In the genomic region with DNA sequence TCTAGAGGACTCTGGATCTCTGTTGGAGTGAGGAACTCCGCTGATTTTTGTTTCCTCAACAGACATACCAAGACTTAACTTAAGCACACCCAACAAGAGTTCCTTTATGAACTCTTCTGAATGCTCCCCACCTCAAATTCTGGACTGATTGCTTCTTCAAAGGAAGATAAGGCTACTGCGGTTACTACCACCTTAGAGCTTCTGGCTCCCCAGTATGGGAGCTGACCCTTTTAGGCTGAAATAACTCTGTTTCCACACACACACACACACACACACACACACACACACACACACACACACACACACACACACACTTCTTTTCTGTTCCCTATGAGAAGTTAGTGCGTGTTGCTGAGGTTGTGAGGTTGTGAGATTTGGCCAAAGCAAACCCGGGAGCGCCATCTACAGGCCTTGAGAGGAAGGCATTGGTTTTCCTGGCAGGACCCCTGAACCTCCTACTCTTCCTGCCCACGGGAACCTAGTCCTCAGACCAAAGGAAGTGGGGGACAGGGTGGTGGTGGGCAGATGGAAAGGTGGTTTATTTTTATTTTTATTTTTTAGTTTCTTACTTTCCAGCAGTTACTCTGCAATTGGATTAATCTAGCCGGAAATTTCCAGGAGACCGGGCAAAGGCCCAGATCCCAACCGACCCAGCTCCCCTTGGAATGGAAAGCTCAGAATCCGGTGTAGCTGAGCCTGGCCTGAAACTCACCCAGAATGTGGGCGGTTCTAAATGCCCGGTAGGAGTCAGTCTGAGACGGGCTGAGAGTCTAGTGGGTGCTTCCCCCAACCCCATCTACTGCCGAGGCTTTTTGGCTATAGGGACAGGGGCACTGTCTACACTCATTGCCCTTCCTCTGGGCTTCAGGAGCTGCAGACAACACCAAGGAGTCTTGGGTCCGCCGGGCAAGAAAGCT, we compare ENCODE assay signal across 8 mouse cellular contexts. TPM values are rescaled to one million over a fixed set of nuclear protein-coding genes. Genes with fewer than 3 reads are reported as not detected.
A peak's percentile ranks its signal among the peaks of the same experiment; 100 is the strongest.
DNase-seq lines count a peak whose midpoint lies in the region; ATAC-seq and TF ChIP-seq lines count a peak whose summit lies in the region.
"Had no signal": no experiment of that assay in that cellular context is flagged by ENCODE, and none has a peak within 500 bp of the region (broad histone marks: within the 10 kb centered on the region; RNA-seq: fewer than 3 reads in every experiment).

No protein-coding gene starts in this region.

- peaks cover 37% of the 10 kb centered on the region for H3K4me1 ChIP-seq in midbrain, embryonic 11.5 days (ENCODE audit: control insufficient read depth, insufficient read depth, low read length)
- H3K4me1 ChIP-seq in midbrain, embryonic 15.5 days: peaks cover 42% of the 10 kb centered on the region
- peaks cover 89% of the 10 kb centered on the region for H3K4me1 ChIP-seq in forebrain, embryonic 10.5 days
- H3K4me1 ChIP-seq in intestine, embryonic 15.5 days (replicated peaks): peaks cover 38% of the 10 kb centered on the region
- H3K4me1 ChIP-seq in lung, embryonic 14.5 days (ENCODE audit: insufficient read depth): 0 out of 2 replicates have a peak, but pooled peaks cover 5% of the 10 kb centered on the region

- no peak overlapping the region for H3K27ac ChIP-seq in midbrain, embryonic 11.5 days (ENCODE audit: low read depth, low read length)
- no peak overlapping the region for H3K27ac ChIP-seq in midbrain, embryonic 15.5 days
- H3K27ac ChIP-seq in forebrain, embryonic 10.5 days: no peak overlapping the region
- no peak overlapping the region for H3K27ac ChIP-seq in intestine, embryonic 15.5 days
- H3K27ac ChIP-seq in lung, embryonic 14.5 days (ENCODE audit: low read depth): no peak overlapping the region

- no peak overlapping the region for H3K9ac ChIP-seq in midbrain, embryonic 11.5 days (ENCODE audit: low read length)
- H3K9ac ChIP-seq in midbrain, embryonic 15.5 days: no peak overlapping the region
- no peak overlapping the region for H3K9ac ChIP-seq in intestine, embryonic 15.5 days
- H3K9ac ChIP-seq in lung, embryonic 14.5 days: no peak overlapping the region

- H3K4me2 ChIP-seq in midbrain, embryonic 11.5 days: no peak overlapping the region
- H3K4me2 ChIP-seq in midbrain, embryonic 15.5 days: no peak overlapping the region
- no peak overlapping the region for H3K4me2 ChIP-seq in intestine, embryonic 15.5 days (replicated peaks)
- H3K4me2 ChIP-seq in lung, embryonic 14.5 days: no peak overlapping the region

- TF ChIP-seq CTCF in lung, embryonic 14.5 days (IDR thresholded peaks at IDR 0.05; ENCODE audit: low read depth): peak; percentile 89

- no peak for ATAC-seq in midbrain, embryonic 11.5 days (ENCODE audit: low FRiP score)
- ATAC-seq in midbrain, embryonic 15.5 days (replicated peaks): no peak
- ATAC-seq in intestine, embryonic 15.5 days: no peak
- ATAC-seq in lung, embryonic 14.5 days (ENCODE audit: insufficient read depth): no peak

- no peak overlapping the region for H3K4me3 ChIP-seq in midbrain, embryonic 11.5 days (ENCODE audit: low read depth, low read length)
- H3K4me3 ChIP-seq in midbrain, embryonic 15.5 days: no peak overlapping the region
- H3K4me3 ChIP-seq in forebrain, embryonic 10.5 days: peak overlapping the region; percentile 59; the same call in 1 of the 2 replicates
- H3K4me3 ChIP-seq in intestine, embryonic 15.5 days (replicated peaks): 0 out of 2 replicates have a peak overlapping the region, but pooled peaks have one; percentile 32
- H3K4me3 ChIP-seq in lung, embryonic 14.5 days (ENCODE audit: low read depth, low read length): no peak overlapping the region
- H3K4me3 ChIP-seq: erythroblast, embryonic 14.5 days had no signal

- peak; percentile 95 for DNase-seq in midbrain, embryonic 11.5 days (ENCODE audit: low spot score, missing footprints)
- peak; percentile 51 for DNase-seq in adrenal gland, postnatal 25 days
- peak; percentile 81 for DNase-seq in forebrain, embryonic 10.5 days (ENCODE audit: extremely low spot score, low spot score)
- DNase-seq in lung, embryonic 14.5 days: peak; percentile 86
- DNase-seq in thymus, postnatal 25 days: peak; percentile 18

- H3K27me3 ChIP-seq in midbrain, embryonic 11.5 days (ENCODE audit: control insufficient read depth, insufficient read depth, low read length): peaks cover 96% of the 10 kb centered on the region
- H3K27me3 ChIP-seq in midbrain, embryonic 15.5 days (replicated peaks): peaks cover 81% of the 10 kb centered on the region
- H3K27me3 ChIP-seq in forebrain, embryonic 10.5 days (ENCODE audit: poor library complexity, severe bottlenecking): peaks cover 100% of the 10 kb centered on the region
- peaks cover 91% of the 10 kb centered on the region for H3K27me3 ChIP-seq in intestine, embryonic 15.5 days (replicated peaks)
- H3K27me3 ChIP-seq in lung, embryonic 14.5 days (ENCODE audit: insufficient read depth, low read length): peaks cover 99% of the 10 kb centered on the region

- H3K9me3 ChIP-seq in midbrain, embryonic 11.5 days (ENCODE audit: control insufficient read depth, low read length): no peaks in the 10 kb centered on the region
- no peaks in the 10 kb centered on the region for H3K9me3 ChIP-seq in midbrain, embryonic 15.5 days
- H3K9me3 ChIP-seq in forebrain, embryonic 10.5 days: no peaks in the 10 kb centered on the region
- H3K9me3 ChIP-seq in intestine, embryonic 15.5 days: no peaks in the 10 kb centered on the region
- no peaks in the 10 kb centered on the region for H3K9me3 ChIP-seq in lung, embryonic 14.5 days (ENCODE audit: low read depth, low read length)

- 2% methylated on average over 16 of the region's 16 CpGs for WGBS in midbrain, embryonic 11.5 days
- WGBS in midbrain, embryonic 15.5 days: 1% methylated on average over 16 of the region's 16 CpGs
- 1% methylated on average over 16 of the region's 16 CpGs for WGBS in forebrain, embryonic 10.5 days
- 1% methylated on average over 16 of the region's 16 CpGs for WGBS in intestine, embryonic 15.5 days
- WGBS in lung, embryonic 14.5 days: 1% methylated on average over 16 of the region's 16 CpGs

- H3K36me3 ChIP-seq in midbrain, embryonic 11.5 days (ENCODE audit: control insufficient read depth, insufficient read depth, low read length): no peaks in the 10 kb centered on the region
- no peaks in the 10 kb centered on the region for H3K36me3 ChIP-seq in midbrain, embryonic 15.5 days (replicated peaks)
- H3K36me3 ChIP-seq in forebrain, embryonic 10.5 days (replicated peaks): no peaks in the 10 kb centered on the region
- no peaks in the 10 kb centered on the region for H3K36me3 ChIP-seq in intestine, embryonic 15.5 days
- H3K36me3 ChIP-seq in lung, embryonic 14.5 days (ENCODE audit: insufficient read depth): no peaks in the 10 kb centered on the region

RNA-seq across cellular contexts. Expression of gene Pax2, which starts 1.1 kb away (rescaled TPM):
- 0.34 and 0.57 TPM in 2 replicates for polyA plus RNA-seq in midbrain, embryonic 11.5 days (2014; fragmentation: Nextera tagmentation; extraction: Ambion mirVana)
- polyA plus RNA-seq in midbrain, embryonic 15.5 days (2015; fragmentation: Nextera tagmentation; extraction: Ambion mirVana): 0.68 TPM in 2 replicates
- not detected in 2 replicates for total RNA-seq in adrenal gland, postnatal 25 days (2021)
- 0.56 and 0.81 TPM in 2 replicates for polyA plus RNA-seq in forebrain, embryonic 10.5 days (2016; fragmentation: Nextera tagmentation; extraction: Ambion mirVana)
- polyA plus RNA-seq in intestine, embryonic 15.5 days (2015; fragmentation: Nextera tagmentation; extraction: Ambion mirVana): 0.04 and 0.11 TPM in 2 replicates
- polyA plus RNA-seq in lung, embryonic 14.5 days (2014; fragmentation: Nextera tagmentation; extraction: Ambion mirVana): 0.07 TPM in 1 of 2 replicates, not detected in the other
- polyA plus RNA-seq: erythroblast, embryonic 14.5 days had no signal

Comparison
In these comparisons a context has a peak if more than half of its experiments do, and no peak if none do; other contexts are left out.
1. DNase-seq: peak in every context shown above with its lines; median percentile 95 in midbrain, embryonic 11.5 days; 86 in lung, embryonic 14.5 days; 81 in forebrain, embryonic 10.5 days; 51 in adrenal gland, postnatal 25 days; 18 in thymus, postnatal 25 days.
2. H3K4me3 ChIP-seq: peak in forebrain, embryonic 10.5 days (single experiment) and intestine, embryonic 15.5 days (single experiment); none in midbrain, embryonic 11.5 days (single experiment), midbrain, embryonic 15.5 days (single experiment) and lung, embryonic 14.5 days (single experiment).